Mouse (Mus musculus) embryo, embryonic 11 days (tissue): ENCODE results near the gene Card9.

Source experiments
- DNase-seq: peaks from one replicate; pipeline ENCODE4 v3.0.0-alpha.2; 2015

Card9 gene

GRCm38 (mm10) chr2:26325386-26326181 lies 35.1 kb downstream of the Card9 start:
- DNase-seq = peak; percentile 79

GRCm38 (mm10) chr2:26324917-26325316 lies 35.8 kb downstream of the Card9 start:
- DNase-seq = peak; percentile 21

- no peak for DNase-seq
Measured at GRCm38 (mm10) chr2:26323589-26324325, 37.0 kb downstream of the Card9 start.

GRCm38 (mm10) chr2:26320245-26321185 lies 40.2 kb downstream of the Card9 start:
- DNase-seq = no peak

GRCm38 (mm10) chr2:26319519-26320244 lies 41.0 kb downstream of the Card9 start:
- no peak for DNase-seq

GRCm38 (mm10) chr2:26319109-26319508 lies 41.6 kb downstream of the Card9 start:
- no peak for DNase-seq

- DNase-seq = no peak
Measured at GRCm38 (mm10) chr2:26317991-26318672, 42.6 kb downstream of the Card9 start.

- DNase-seq = no peak
Measured at GRCm38 (mm10) chr2:26317371-26317770, 43.3 kb downstream of the Card9 start.

GRCm38 (mm10) chr2:26316576-26317246 lies 44.0 kb downstream of the Card9 start:
- DNase-seq = peak; percentile 18

- DNase-seq = no peak
Measured at GRCm38 (mm10) chr2:26315925-26316311, 44.8 kb downstream of the Card9 start.

- DNase-seq = peak; percentile 95
Measured at GRCm38 (mm10) chr2:26315072-26315924, 45.4 kb downstream of the Card9 start, which contains the start of gene Gpsm1. Gpsm1 (plus strand) TSS chr2:26315515.

- DNase-seq = peak; percentile 80
Measured at GRCm38 (mm10) chr2:26314281-26315071, 46.2 kb downstream of the Card9 start.

GRCm38 (mm10) chr2:26313394-26313793 lies 47.3 kb downstream of the Card9 start:
- DNase-seq = no peak

- DNase-seq = no peak
Measured at GRCm38 (mm10) chr2:26312812-26313211, 47.9 kb downstream of the Card9 start.

GRCm38 (mm10) chr2:26311936-26312335 lies 48.8 kb downstream of the Card9 start:
- DNase-seq = no peak

- DNase-seq = peak; percentile 84
Measured at GRCm38 (mm10) chr2:26309739-26310138, 51.0 kb downstream of the Card9 start.

- no peak for DNase-seq
Measured at GRCm38 (mm10) chr2:26306702-26307101, 54.0 kb downstream of the Card9 start.

GRCm38 (mm10) chr2:26305555-26305954 lies 55.2 kb downstream of the Card9 start:
- no peak for DNase-seq

GRCm38 (mm10) chr2:26304711-26305110 lies 56.0 kb downstream of the Card9 start:
- no peak for DNase-seq
